Mouse (Mus musculus): ENCODE data around the gene Prpf4. TPM values are rescaled to one million over a fixed set of nuclear protein-coding genes. Genes with fewer than 3 reads are reported as not detected.

The Prpf4 gene
- polyA plus RNA-seq, 1 experiment: 3.5 TPM

- H3K36me3 ChIP-seq (ENCODE audit: control insufficient read depth, insufficient read depth, low read length): peaks cover 15% of the 10 kb centered on the region
- no peaks in the 10 kb centered on the region for H3K27me3 ChIP-seq (ENCODE audit: control insufficient read depth, insufficient read depth, low read length)
- H3K4me3 ChIP-seq (ENCODE audit: low read depth, low read length): no peak overlapping the region
- H3K27ac ChIP-seq (ENCODE audit: insufficient read depth, low read depth, low read length): no peak overlapping the region
- TF ChIP-seq CTCF (IDR thresholded peaks at IDR 0.05; ENCODE audit: extremely low read depth, insufficient read length, insufficient replicate concordance, low read depth, low read length) (no peak), POLR2A (IDR thresholded peaks at IDR 0.05; ENCODE audit: low read depth, low read length) (no peak)
- WGBS: 93% methylated on average over 7 of the region's 7 CpGs
- H3K4me1 ChIP-seq (ENCODE audit: control insufficient read depth, insufficient read depth, insufficient read length, low read length): peaks cover 22% of the 10 kb centered on the region
Measured at GRCm38 (mm10) chr4:62385439-62385838, 23.2 kb upstream of the Prpf4 start.

- no peaks in the 10 kb centered on the region for H3K27me3 ChIP-seq (ENCODE audit: control insufficient read depth, insufficient read depth, low read length)
- 25% methylated on average over 5 of the region's 5 CpGs for WGBS
- H3K4me1 ChIP-seq (ENCODE audit: control insufficient read depth, insufficient read depth, insufficient read length, low read length): peaks cover 11% of the 10 kb centered on the region; the same call in 1 of the 2 replicates
- no peak overlapping the region for H3K27ac ChIP-seq (ENCODE audit: insufficient read depth, low read depth, low read length)
- H3K4me3 ChIP-seq (ENCODE audit: low read depth, low read length): no peak overlapping the region
- TF ChIP-seq CTCF (IDR thresholded peaks at IDR 0.05; ENCODE audit: extremely low read depth, insufficient read length, insufficient replicate concordance, low read depth, low read length) (no peak), POLR2A (IDR thresholded peaks at IDR 0.05; ENCODE audit: low read depth, low read length) (no peak)
- peaks cover 31% of the 10 kb centered on the region for H3K36me3 ChIP-seq (ENCODE audit: control insufficient read depth, insufficient read depth, low read length)
Measured at GRCm38 (mm10) chr4:62389592-62390512, 18.7 kb upstream of the Prpf4 start.

- Histone ChIP-seq H3K36me3 (ENCODE audit: control insufficient read depth, insufficient read depth, low read length) (peaks cover 34% of the 10 kb centered on the region), H3K27me3 (ENCODE audit: control insufficient read depth, insufficient read depth, low read length) (no peaks in the 10 kb centered on the region), H3K4me3 (ENCODE audit: low read depth, low read length) (no peak overlapping the region), H3K4me1 (ENCODE audit: control insufficient read depth, insufficient read depth, insufficient read length, low read length) (peaks cover 11% of the 10 kb centered on the region; the same call in 1 of the 2 replicates), H3K27ac (ENCODE audit: insufficient read depth, low read depth, low read length) (no peak overlapping the region)
- WGBS: 87% methylated on average over 7 of the region's 7 CpGs
- TF ChIP-seq CTCF (IDR thresholded peaks at IDR 0.05; ENCODE audit: extremely low read depth, insufficient read length, insufficient replicate concordance, low read depth, low read length): no peak
- no peak for TF ChIP-seq POLR2A (IDR thresholded peaks at IDR 0.05; ENCODE audit: low read depth, low read length)
Measured at GRCm38 (mm10) chr4:62391892-62392291, 16.7 kb upstream of the Prpf4 start.

DNA sequence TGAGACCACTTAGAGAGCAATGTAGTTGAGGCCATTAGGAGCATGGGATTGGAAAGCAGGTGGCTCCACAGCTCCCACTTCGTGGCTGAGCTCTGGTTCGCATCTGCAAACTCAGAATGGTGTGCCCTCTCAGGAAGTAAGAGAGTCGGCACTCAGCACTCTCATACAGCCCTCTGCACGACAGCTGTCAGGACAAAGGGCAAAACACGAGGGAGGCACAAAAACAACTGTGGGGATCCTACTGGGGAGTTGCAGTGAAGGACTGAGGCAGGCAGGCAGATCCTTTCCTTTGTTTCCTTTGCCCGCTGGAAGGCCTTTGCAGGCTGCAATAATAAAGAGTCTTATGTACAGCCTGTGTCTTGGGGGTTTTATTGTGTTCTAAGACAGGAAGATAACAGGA lies 15.1 kb upstream of the Prpf4 start:
- Histone ChIP-seq H3K27me3 (ENCODE audit: control insufficient read depth, insufficient read depth, low read length) (no peaks in the 10 kb centered on the region), H3K4me3 (ENCODE audit: low read depth, low read length) (no peak overlapping the region), H3K27ac (ENCODE audit: insufficient read depth, low read depth, low read length) (no peak overlapping the region), H3K36me3 (ENCODE audit: control insufficient read depth, insufficient read depth, low read length) (peaks cover 27% of the 10 kb centered on the region), H3K4me1 (ENCODE audit: control insufficient read depth, insufficient read depth, insufficient read length, low read length) (peaks cover 10% of the 10 kb centered on the region; the same call in 1 of the 2 replicates)
- TF ChIP-seq CTCF (IDR thresholded peaks at IDR 0.05; ENCODE audit: extremely low read depth, insufficient read length, insufficient replicate concordance, low read depth, low read length): no peak
- TF ChIP-seq POLR2A (IDR thresholded peaks at IDR 0.05; ENCODE audit: low read depth, low read length): no peak
- 35% methylated on average over 6 of the region's 6 CpGs for WGBS

- H3K27me3 ChIP-seq (ENCODE audit: control insufficient read depth, insufficient read depth, low read length): no peaks in the 10 kb centered on the region
- no peak overlapping the region for H3K27ac ChIP-seq (ENCODE audit: insufficient read depth, low read depth, low read length)
- 83% methylated on average over 1 of the region's 1 CpGs for WGBS
- H3K4me1 ChIP-seq (ENCODE audit: control insufficient read depth, insufficient read depth, insufficient read length, low read length): peaks cover 2% of the 10 kb centered on the region; the same call in 1 of the 2 replicates
- H3K4me3 ChIP-seq (ENCODE audit: low read depth, low read length): no peak overlapping the region
- peaks cover 38% of the 10 kb centered on the region for H3K36me3 ChIP-seq (ENCODE audit: control insufficient read depth, insufficient read depth, low read length)
- TF ChIP-seq CTCF (IDR thresholded peaks at IDR 0.05; ENCODE audit: extremely low read depth, insufficient read length, insufficient replicate concordance, low read depth, low read length): no peak
- TF ChIP-seq POLR2A (IDR thresholded peaks at IDR 0.05; ENCODE audit: low read depth, low read length): no peak
Measured at GRCm38 (mm10) chr4:62395806-62396205, 12.8 kb upstream of the Prpf4 start.

DNA sequence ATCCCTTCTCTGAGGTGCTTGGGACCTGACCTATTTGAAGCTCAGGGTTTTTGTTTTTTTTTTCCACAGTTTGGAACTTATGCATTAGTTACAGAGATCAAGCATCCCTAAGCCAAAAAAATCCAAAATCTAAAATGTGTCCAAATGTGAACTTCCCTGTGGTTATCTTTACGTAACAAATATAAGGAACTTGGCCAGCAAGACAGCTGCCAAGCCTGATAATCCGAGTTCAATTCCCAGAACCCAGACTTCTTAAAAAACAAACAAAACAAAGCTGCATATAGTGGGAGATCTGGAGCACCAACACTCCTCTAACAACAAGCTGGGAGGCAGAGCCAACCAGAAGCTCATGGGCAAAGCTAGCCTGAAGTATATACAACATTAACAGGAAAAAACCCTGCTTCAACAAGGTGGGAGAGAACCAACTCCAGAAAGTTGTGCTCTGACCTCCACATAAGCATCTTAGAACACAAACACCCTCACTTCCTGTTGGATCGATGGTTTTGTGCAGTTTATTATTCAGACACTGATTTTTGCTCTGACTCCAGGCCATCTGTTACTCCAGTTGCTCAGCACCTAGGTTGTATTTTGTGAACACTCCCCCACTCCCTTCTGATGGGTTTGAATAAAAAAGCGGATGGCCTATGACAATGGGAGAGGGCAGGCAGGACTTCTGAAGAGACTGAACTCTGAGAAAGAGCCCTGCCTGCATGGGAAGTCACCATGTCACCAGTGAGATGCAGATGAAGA lies 10.8 kb upstream of the Prpf4 start:
- peaks cover 42% of the 10 kb centered on the region for H3K36me3 ChIP-seq (ENCODE audit: control insufficient read depth, insufficient read depth, low read length)
- TF ChIP-seq POLR2A (IDR thresholded peaks at IDR 0.05; ENCODE audit: low read depth, low read length) (no peak), CTCF (IDR thresholded peaks at IDR 0.05; ENCODE audit: extremely low read depth, insufficient read length, insufficient replicate concordance, low read depth, low read length) (no peak)
- H3K27ac ChIP-seq (ENCODE audit: insufficient read depth, low read depth, low read length): no peak overlapping the region
- H3K4me1 ChIP-seq (ENCODE audit: control insufficient read depth, insufficient read depth, insufficient read length, low read length): peaks cover 2% of the 10 kb centered on the region; the same call in 1 of the 2 replicates
- H3K4me3 ChIP-seq (ENCODE audit: low read depth, low read length): no peak overlapping the region
- 63% methylated on average over 4 of the region's 4 CpGs for WGBS
- no peaks in the 10 kb centered on the region for H3K27me3 ChIP-seq (ENCODE audit: control insufficient read depth, insufficient read depth, low read length)

DNA sequence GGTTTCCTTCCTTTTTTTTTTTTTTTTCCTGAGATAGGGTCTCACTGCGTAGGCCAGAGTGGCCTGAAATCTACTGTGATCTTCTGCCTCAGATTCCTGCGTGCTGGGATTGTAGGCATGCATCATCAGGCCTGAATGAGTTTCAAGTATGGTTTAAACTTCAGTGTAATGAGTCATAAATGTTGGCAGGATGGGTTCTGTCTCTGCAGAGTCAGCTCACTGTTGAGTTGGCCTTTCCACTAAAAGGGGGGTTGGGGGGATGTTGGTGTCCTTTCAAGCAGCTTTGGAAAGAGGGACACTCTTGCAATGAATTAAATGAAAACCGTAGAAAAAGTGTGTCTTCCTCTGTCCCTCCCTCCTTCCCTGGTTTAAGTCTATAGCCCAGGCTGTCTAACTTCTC lies 9.6 kb upstream of the Prpf4 start:
- Histone ChIP-seq H3K4me3 (ENCODE audit: low read depth, low read length) (no peak overlapping the region), H3K27ac (ENCODE audit: insufficient read depth, low read depth, low read length) (no peak overlapping the region), H3K27me3 (ENCODE audit: control insufficient read depth, insufficient read depth, low read length) (no peaks in the 10 kb centered on the region), H3K4me1 (ENCODE audit: control insufficient read depth, insufficient read depth, insufficient read length, low read length) (no peaks in the 10 kb centered on the region), H3K36me3 (ENCODE audit: control insufficient read depth, insufficient read depth, low read length) (peaks cover 41% of the 10 kb centered on the region)
- 75% methylated on average over 3 of the region's 3 CpGs for WGBS
- no peak for TF ChIP-seq POLR2A (IDR thresholded peaks at IDR 0.05; ENCODE audit: low read depth, low read length)
- TF ChIP-seq CTCF (IDR thresholded peaks at IDR 0.05; ENCODE audit: extremely low read depth, insufficient read length, insufficient replicate concordance, low read depth, low read length): no peak
